Mouse (Mus musculus) spleen, adult 2 months (tissue): Measurements from ENCODE around the gene Gm20388. TPM values are rescaled to one million over a fixed set of nuclear protein-coding genes. Genes with fewer than 3 reads are reported as not detected.

Experiments
- DNase-seq, 2 experiments: peaks; one replicate each; pipeline versions ENCODE4 v3.0.0 to v3.0.0-alpha.2; 2012 to 2021; ENCODE audit warnings: low spot score in 2 of 2, low read depth in 1 of 2
- H3K27ac ChIP-seq: fragments of 200-500 bp; 2 replicates; pipeline ENCODE4 v1.5.1; 2012; ENCODE audit warnings: low read length, inconsistent platforms; ENCODE audit not compliant: insufficient read depth
- H3K27me3 ChIP-seq: fragments of 200-500 bp; 2 replicates; pipeline ENCODE4 v1.6.1; 2012; ENCODE audit warnings: mild to moderate bottlenecking, moderate library complexity, low read length, inconsistent platforms; ENCODE audit not compliant: control insufficient read depth, insufficient read depth
- H3K36me3 ChIP-seq: fragments of 200-500 bp; 2 replicates; pipeline ENCODE4 v1.6.1; 2012; ENCODE audit warnings: mild to moderate bottlenecking, low read length, inconsistent platforms; ENCODE audit not compliant: control insufficient read depth, insufficient read depth
- H3K4me1 ChIP-seq: fragments of 200-500 bp; 2 replicates; pipeline ENCODE4 v1.6.1; 2011; ENCODE audit warnings: inconsistent platforms; ENCODE audit not compliant: control insufficient read depth, insufficient read depth, insufficient read length
- H3K4me3 ChIP-seq: fragments of 200-500 bp; 2 replicates; pipeline ENCODE4 v1.5.1; 2011; ENCODE audit warnings: mild to moderate bottlenecking, inconsistent platforms; ENCODE audit not compliant: insufficient read depth, insufficient read length; ENCODE audit errors: extremely low read depth
- CTCF ChIP-seq: fragments of 200-500 bp; IDR thresholded peaks from 2 replicates; pipeline ENCODE4 v1.5.1; 2011; ENCODE audit warnings: mild to moderate bottlenecking, inconsistent platforms; ENCODE audit not compliant: insufficient read depth, insufficient read length, insufficient replicate concordance; ENCODE audit errors: extremely low read depth
- POLR2A ChIP-seq: fragments of 200-500 bp; IDR thresholded peaks from 2 replicates; pipeline ENCODE4 v1.6.1; 2011; ENCODE audit warnings: low read depth, low read length, inconsistent platforms
- WGBS: fragments of 180-500 bp; shearing (Covaris S2); methylation state at CpG from one replicate; pipeline ENCODE4 v1.1.7; 2018; 5-methylcytosine and 5-hydroxymethylcytosine counted together
- polyA plus RNA-seq: library from polyadenylated mRNA; depleted of rRNA; stranded (reverse); fragments of >200 nt; gene quantifications from 2 replicates; pipeline ENCODE4 v1.2.3, GENCODE M21; 2012

The Gm20388 gene
- polyA plus RNA-seq, 1 experiment = 26.1 TPM

- no peak for TF ChIP-seq POLR2A
- no peak for TF ChIP-seq CTCF
- Histone ChIP-seq H3K36me3 (no peaks in the 10 kb centered on the region), H3K27me3 (no peaks in the 10 kb centered on the region), H3K4me3 (no peak overlapping the region), H3K4me1 (peaks cover 11% of the 10 kb centered on the region; the same call in 1 of the 2 replicates), H3K27ac (no peak overlapping the region)
- WGBS = 55% methylated on average over 11 of the region's 11 CpGs
- DNase-seq = no peak
Measured at GRCm38 (mm10) chr8:120348922-120349321, 438.3 kb downstream of the Gm20388 start.

GRCm38 (mm10) chr8:120351332-120352071 is 440.9 kb downstream of the Gm20388 start:
- TF ChIP-seq CTCF (no peak), POLR2A (no peak)
- Histone ChIP-seq H3K27ac (no peak overlapping the region), H3K4me1 (peaks cover 4% of the 10 kb centered on the region; the same call in 1 of the 2 replicates), H3K36me3 (no peaks in the 10 kb centered on the region), H3K4me3 (no peak overlapping the region), H3K27me3 (no peaks in the 10 kb centered on the region)
- DNase-seq = no peak
- WGBS = 61% methylated on average over 7 of the region's 7 CpGs

- no peak overlapping the region for H3K4me3 ChIP-seq
- no peak overlapping the region for H3K27ac ChIP-seq
- 76% methylated on average over 10 of the region's 10 CpGs for WGBS
- DNase-seq = no peak
- H3K4me1 ChIP-seq = peaks cover 4% of the 10 kb centered on the region; the same call in 1 of the 2 replicates
- TF ChIP-seq POLR2A (no peak), CTCF (no peak)
- no peaks in the 10 kb centered on the region for H3K27me3 ChIP-seq
- no peaks in the 10 kb centered on the region for H3K36me3 ChIP-seq
Measured at GRCm38 (mm10) chr8:120352096-120352495, 441.5 kb downstream of the Gm20388 start.

GRCm38 (mm10) chr8:120356067-120356466 is 445.4 kb downstream of the Gm20388 start:
- 87% methylated on average over 9 of the region's 9 CpGs for WGBS
- no peak for DNase-seq
- no peaks in the 10 kb centered on the region for H3K4me1 ChIP-seq

GRCm38 (mm10) chr8:120357504-120357903 is 446.9 kb downstream of the Gm20388 start:
- no peak for DNase-seq
- 81% methylated on average over 6 of the region's 6 CpGs for WGBS
- H3K27ac ChIP-seq = no peak overlapping the region
- no peaks in the 10 kb centered on the region for H3K27me3 ChIP-seq
- no peak overlapping the region for H3K4me3 ChIP-seq
- H3K36me3 ChIP-seq = no peaks in the 10 kb centered on the region
- no peak for TF ChIP-seq POLR2A
- no peak for TF ChIP-seq CTCF
- H3K4me1 ChIP-seq = no peaks in the 10 kb centered on the region

More at GRCm38 (mm10) chr8:120356067-120356466, 445.4 kb downstream of the Gm20388 start:
- H3K36me3 ChIP-seq = no peaks in the 10 kb centered on the region
- TF ChIP-seq POLR2A = no peak
- TF ChIP-seq CTCF = no peak
- H3K27ac ChIP-seq = no peak overlapping the region
- no peaks in the 10 kb centered on the region for H3K27me3 ChIP-seq
- H3K4me3 ChIP-seq = no peak overlapping the region

GRCm38 (mm10) chr8:120361301-120361700 is 450.7 kb downstream of the Gm20388 start:
- Histone ChIP-seq H3K27ac (no peak overlapping the region), H3K36me3 (no peaks in the 10 kb centered on the region), H3K4me3 (no peak overlapping the region), H3K4me1 (0 out of 2 replicates have a peak, but pooled peaks cover 3% of the 10 kb centered on the region), H3K27me3 (no peaks in the 10 kb centered on the region)
- TF ChIP-seq POLR2A (no peak), CTCF (no peak)
- DNase-seq = no peak
- WGBS = 90% methylated on average over 8 of the region's 8 CpGs

GRCm38 (mm10) chr8:120363552-120364071 is 453.0 kb downstream of the Gm20388 start:
- DNase-seq = no peak
- no peaks in the 10 kb centered on the region for H3K27me3 ChIP-seq
- peaks cover 3% of the 10 kb centered on the region; the same call in 1 of the 2 replicates for H3K4me1 ChIP-seq
- WGBS = 29% methylated on average over 10 of the region's 10 CpGs
- TF ChIP-seq CTCF = peak; percentile 73; the same call in 1 of the 2 replicates
- TF ChIP-seq POLR2A = no peak
- peak overlapping the region; percentile 37; the same call in 1 of the 2 replicates for H3K27ac ChIP-seq
- H3K4me3 ChIP-seq = no peak overlapping the region
- no peaks in the 10 kb centered on the region for H3K36me3 ChIP-seq
